Mouse (Mus musculus): ENCODE data around the gene Ndufaf8.
A peak's percentile ranks its signal among the peaks of the same experiment; 100 is the strongest.

Gene Ndufaf8

GRCm38 (mm10) chr11:120136796-120137624 is 38.3 kb downstream of the Ndufaf8 start:
- no peak for DNase-seq (ENCODE audit: low read depth, low spot score)
- H3K36me3 ChIP-seq (ENCODE audit: control insufficient read depth, insufficient read depth, low read length, poor library complexity, severe bottlenecking): peaks cover 1% of the 10 kb centered on the region; the same call in 1 of the 2 replicates
- H3K27me3 ChIP-seq (ENCODE audit: control insufficient read depth, insufficient read depth, low read length, poor library complexity, severe bottlenecking): no peaks in the 10 kb centered on the region

- H3K27me3 ChIP-seq (ENCODE audit: control insufficient read depth, insufficient read depth, low read length, poor library complexity, severe bottlenecking): no peaks in the 10 kb centered on the region
- no peaks in the 10 kb centered on the region; the same call in 1 of the 2 replicates for H3K36me3 ChIP-seq (ENCODE audit: control insufficient read depth, insufficient read depth, low read length, poor library complexity, severe bottlenecking)
- DNase-seq (ENCODE audit: low read depth, low spot score): no peak
Measured at GRCm38 (mm10) chr11:120137625-120138004, 38.9 kb downstream of the Ndufaf8 start.

- no peaks in the 10 kb centered on the region for H3K27me3 ChIP-seq (ENCODE audit: control insufficient read depth, insufficient read depth, low read length, poor library complexity, severe bottlenecking)
- no peak for DNase-seq (ENCODE audit: low read depth, low spot score)
- H3K36me3 ChIP-seq (ENCODE audit: control insufficient read depth, insufficient read depth, low read length, poor library complexity, severe bottlenecking): no peaks in the 10 kb centered on the region; the same call in 1 of the 2 replicates
Measured at GRCm38 (mm10) chr11:120139309-120139731, 40.6 kb downstream of the Ndufaf8 start.

- H3K36me3 ChIP-seq (ENCODE audit: control insufficient read depth, insufficient read depth, low read length, poor library complexity, severe bottlenecking): no peaks in the 10 kb centered on the region; the same call in 1 of the 2 replicates
- no peaks in the 10 kb centered on the region for H3K27me3 ChIP-seq (ENCODE audit: control insufficient read depth, insufficient read depth, low read length, poor library complexity, severe bottlenecking)
- DNase-seq (ENCODE audit: low read depth, low spot score): no peak
Measured at GRCm38 (mm10) chr11:120140255-120140654, 41.5 kb downstream of the Ndufaf8 start.

GRCm38 (mm10) chr11:120142601-120143051 is 43.9 kb downstream of the Ndufaf8 start:
- no peaks in the 10 kb centered on the region; the same call in 1 of the 2 replicates for H3K36me3 ChIP-seq (ENCODE audit: control insufficient read depth, insufficient read depth, low read length, poor library complexity, severe bottlenecking)
- no peaks in the 10 kb centered on the region for H3K27me3 ChIP-seq (ENCODE audit: control insufficient read depth, insufficient read depth, low read length, poor library complexity, severe bottlenecking)
- DNase-seq (ENCODE audit: low read depth, low spot score): peak; percentile 36

GRCm38 (mm10) chr11:120143708-120144497 is 45.2 kb downstream of the Ndufaf8 start:
- DNase-seq (ENCODE audit: low read depth, low spot score): no peak
- no peaks in the 10 kb centered on the region for H3K27me3 ChIP-seq (ENCODE audit: control insufficient read depth, insufficient read depth, low read length, poor library complexity, severe bottlenecking)
- no peaks in the 10 kb centered on the region; the same call in 1 of the 2 replicates for H3K36me3 ChIP-seq (ENCODE audit: control insufficient read depth, insufficient read depth, low read length, poor library complexity, severe bottlenecking)

- H3K27me3 ChIP-seq (ENCODE audit: control insufficient read depth, insufficient read depth, low read length, poor library complexity, severe bottlenecking): no peaks in the 10 kb centered on the region
- DNase-seq (ENCODE audit: low read depth, low spot score): no peak
Measured at GRCm38 (mm10) chr11:120148201-120148855, 49.6 kb downstream of the Ndufaf8 start.

GRCm38 (mm10) chr11:120149510-120150200 is 50.9 kb downstream of the Ndufaf8 start:
- Histone ChIP-seq H3K27me3 (ENCODE audit: control insufficient read depth, insufficient read depth, low read length, poor library complexity, severe bottlenecking) (no peaks in the 10 kb centered on the region), H3K36me3 (ENCODE audit: control insufficient read depth, insufficient read depth, low read length, poor library complexity, severe bottlenecking) (no peaks in the 10 kb centered on the region)
- peak; percentile 16 for DNase-seq (ENCODE audit: low read depth, low spot score)

More at GRCm38 (mm10) chr11:120148201-120148855, 49.6 kb downstream of the Ndufaf8 start:
- H3K36me3 ChIP-seq (ENCODE audit: control insufficient read depth, insufficient read depth, low read length, poor library complexity, severe bottlenecking): no peaks in the 10 kb centered on the region
